ENCODE assay signal across 15 mouse cellular contexts in genomic region chr5:149827599-149827998, GRCm38 (mm10).
DNase-seq lines count a peak whose midpoint lies in the region; TF ChIP-seq lines count a peak whose summit lies in the region.
"Had no signal": no experiment of that assay in that cellular context is flagged by ENCODE, and none has a peak within 500 bp of the region (broad histone marks: within the 10 kb centered on the region; RNA-seq: fewer than 3 reads in every experiment).

No protein-coding gene starts in this region.

- intact Hi-C loops in left cerebral cortex, adult 2 months (cut with DNase I) = no loop called here

- peak; percentile 46 for DNase-seq in adrenal gland, postnatal 14 days
- DNase-seq in adrenal gland, adult 8-10 months = no peak
- DNase-seq in left cerebral cortex, adult 2 months (ENCODE audit: extremely low spot score in 1 of 2, low spot score in 2 of 2) = no peak
- no peak for DNase-seq in left cerebral cortex, adult 9 months (ENCODE audit: low spot score in 2 of 2)
- peak; percentile 25 for DNase-seq in thymus, postnatal 14 days
- DNase-seq in thymus, postnatal 10 days (ENCODE audit: low spot score in 2 of 2) = no peak
- peak; percentile 47 for DNase-seq in thymus, postnatal 4 days
- no peak for DNase-seq in frontal cortex, postnatal 36 days (ENCODE audit: low spot score in 2 of 2)
- DNase-seq: cerebellum, adult 8-10 months; gastrocnemius, adult 2 months; kidney, adult 11 months; kidney, postnatal 14 days had no signal

- TF ChIP-seq CTCF in left cerebral cortex, adult 2 months (IDR thresholded peaks at IDR 0.05) = peak; percentile 19

- no peak overlapping the region for H3K4me3 ChIP-seq in left cerebral cortex, adult 2 months
- H3K4me3 ChIP-seq: forebrain, embryonic 12.5 days; gastrocnemius, adult 2 months; megakaryocyte, embryonic 14.5 days; neural tube, embryonic 12.5 days had no signal

- no peak overlapping the region for H3K27ac ChIP-seq in left cerebral cortex, adult 2 months
- H3K27ac ChIP-seq: forebrain, embryonic 12.5 days; gastrocnemius, adult 2 months; neural tube, embryonic 12.5 days had no signal

Comparison
In these comparisons a context has a peak if more than half of its experiments do, and no peak if none do; other contexts are left out.
1. DNase-seq: peak in adrenal gland, postnatal 14 days (single experiment), thymus, postnatal 14 days (single experiment) and thymus, postnatal 4 days (single experiment); none in adrenal gland, adult 8-10 months (single experiment), left cerebral cortex, adult 2 months (0 of 2), left cerebral cortex, adult 9 months (0 of 2), thymus, postnatal 10 days (0 of 2) and frontal cortex, postnatal 36 days (0 of 2).